Mouse (Mus musculus) lung, embryonic 15.5 days (tissue): ENCODE measurements around the gene AY074887. TPM values are rescaled to one million over a fixed set of nuclear protein-coding genes. Genes with fewer than 3 reads are reported as not detected.

ENCODE experiments used
- ATAC-seq: fragments of 200-750 bp; cut with Nextera tagmentation; 2 replicates; pipeline ENCODE4 v1.8.0; 2017; ENCODE audit warnings: moderate number of reproducible peaks, borderline replicate concordance; ENCODE audit not compliant: low FRiP score, low TSS enrichment; ENCODE audit errors: extremely low read depth
- H3K27ac ChIP-seq: fragments of 300-500 bp; sonication (generic); 2 replicates; pipeline ENCODE4 v1.5.1; 2015; ENCODE audit warnings: moderate library complexity, mild to moderate bottlenecking, inconsistent platforms
- H3K27me3 ChIP-seq: fragments of 300-500 bp; sonication (generic); 2 replicates; pipeline ENCODE4 v1.6.1; 2015; ENCODE audit warnings: inconsistent platforms
- H3K36me3 ChIP-seq: fragments of 300-500 bp; sonication (generic); 2 replicates; pipeline ENCODE4 v1.6.1; 2015; ENCODE audit warnings: inconsistent platforms
- H3K4me1 ChIP-seq: fragments of 300-500 bp; sonication (generic); 2 replicates; pipeline ENCODE4 v1.6.1; 2015; ENCODE audit warnings: inconsistent platforms
- H3K4me2 ChIP-seq: fragments of 300-500 bp; sonication (generic); 2 replicates; pipeline ENCODE4 v1.6.1; 2015; ENCODE audit warnings: inconsistent platforms, mild to moderate bottlenecking, moderate library complexity
- H3K4me3 ChIP-seq: fragments of 300-500 bp; sonication (generic); 2 replicates; pipeline ENCODE4 v1.5.1; 2015; ENCODE audit warnings: mild to moderate bottlenecking, inconsistent platforms
- H3K9ac ChIP-seq: fragments of 300-500 bp; sonication (generic); 2 replicates; pipeline ENCODE4 v1.6.1; 2015; ENCODE audit warnings: inconsistent platforms
- H3K9me3 ChIP-seq: fragments of 300-500 bp; sonication (generic); 2 replicates; pipeline ENCODE4 v1.6.1; 2016; ENCODE audit warnings: inconsistent platforms
- WGBS: fragments of 180-500 bp; shearing (Covaris S2); methylation state at CpG from one replicate; pipeline ENCODE4 v1.1.7; 2015; 5-methylcytosine and 5-hydroxymethylcytosine counted together
- polyA plus RNA-seq: library from polyadenylated mRNA; unstranded; fragments of >200 nt; fragmentation: Nextera tagmentation; extraction: Ambion mirVana; gene quantifications from 2 replicates; pipeline ENCODE4 v1.2.1, GENCODE M21; 2015

Gene AY074887
- polyA plus RNA-seq, 1 experiment from 2014 or later = 1.3 TPM

DNA sequence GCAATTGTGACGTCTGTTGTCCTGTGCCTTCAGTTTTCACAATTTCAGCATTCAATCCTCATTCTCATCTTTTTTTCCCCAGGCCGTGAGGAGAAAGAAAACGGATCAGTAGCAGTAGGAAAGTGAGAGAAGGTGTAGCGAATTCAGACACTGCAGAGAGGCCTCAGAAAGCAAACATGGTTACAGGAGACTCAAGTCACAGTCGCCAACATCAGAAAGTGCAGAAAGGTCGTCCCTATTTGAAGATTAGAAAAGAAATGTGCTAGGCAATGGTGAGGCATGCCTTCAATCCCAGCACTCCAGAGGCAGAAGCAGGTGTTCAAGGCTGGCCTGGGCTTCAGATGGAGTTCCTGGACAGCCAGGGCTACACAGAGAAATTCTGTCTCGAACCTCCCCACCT, 35.2 kb downstream of the AY074887 start:
- WGBS = 58% methylated on average over 7 of the region's 7 CpGs
- H3K4me2 ChIP-seq = no peak overlapping the region
- no peaks in the 10 kb centered on the region for H3K27me3 ChIP-seq
- H3K36me3 ChIP-seq = peaks cover 8% of the 10 kb centered on the region; the same call in 1 of the 2 replicates
- no peak for ATAC-seq
- peaks cover 12% of the 10 kb centered on the region; the same call in 1 of the 2 replicates for H3K4me1 ChIP-seq
- no peak overlapping the region for H3K27ac ChIP-seq
- no peaks in the 10 kb centered on the region for H3K9me3 ChIP-seq
- H3K9ac ChIP-seq = no peak overlapping the region
- H3K4me3 ChIP-seq = no peak overlapping the region

DNA sequence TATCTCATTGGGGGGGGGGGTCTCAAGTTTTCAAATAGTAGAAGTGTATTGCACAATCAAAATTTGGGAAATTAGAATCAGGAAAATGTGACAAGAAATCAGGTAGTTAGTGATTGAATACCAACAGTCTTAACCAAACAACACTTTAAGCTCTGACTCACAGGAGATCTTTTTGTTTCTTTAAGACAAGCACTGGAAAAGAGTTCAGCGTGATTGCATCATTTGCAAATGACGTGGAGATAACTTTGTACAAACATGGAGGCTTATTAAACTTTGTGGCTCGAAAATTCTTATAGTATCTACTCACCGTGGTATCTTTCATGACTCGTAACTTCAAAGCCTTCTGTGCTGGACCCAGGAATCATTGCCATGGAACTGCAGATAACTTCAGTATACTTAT, 41.4 kb downstream of the AY074887 start:
- H3K9ac ChIP-seq = no peak overlapping the region
- no peaks in the 10 kb centered on the region for H3K9me3 ChIP-seq
- H3K27ac ChIP-seq = no peak overlapping the region
- H3K36me3 ChIP-seq = peaks cover 47% of the 10 kb centered on the region
- H3K4me2 ChIP-seq = no peak overlapping the region
- no peaks in the 10 kb centered on the region for H3K4me1 ChIP-seq
- H3K4me3 ChIP-seq = no peak overlapping the region
- WGBS = 66% methylated on average over 5 of the region's 5 CpGs
- ATAC-seq = no peak
- no peaks in the 10 kb centered on the region for H3K27me3 ChIP-seq

Other genes with a start within 250 kb of the AY074887 start
- 148 and 149 TPM in 2 replicates for gene Wdr61, start 216.5 kb downstream of the AY074887 start, polyA plus RNA-seq
- gene Crabp1, start 186.2 kb downstream of the AY074887 start, polyA plus RNA-seq = 18.6 and 19.1 TPM in 2 replicates
- 29.1 and 29.7 TPM in 2 replicates for gene Ireb2, start 87.2 kb downstream of the AY074887 start, polyA plus RNA-seq
- 3.9 and 4.3 TPM in 2 replicates for gene Hykk, start 33.7 kb downstream of the AY074887 start, polyA plus RNA-seq
- 284 and 288 TPM in 2 replicates for gene Psma4, start 208 bp downstream of the AY074887 start, polyA plus RNA-seq
- 0.14 and 0.25 TPM in 2 replicates for gene Chrna5, start 29.9 kb upstream of the AY074887 start, polyA plus RNA-seq
- 0.40 and 0.72 TPM in 2 replicates for gene Chrna3, start 75.6 kb upstream of the AY074887 start, polyA plus RNA-seq
- 0.14 and 0.31 TPM in 2 replicates for gene Chrnb4, start 97.8 kb upstream of the AY074887 start, polyA plus RNA-seq
- 35.1 and 37.4 TPM in 2 replicates for gene Ube2q2, start 197.9 kb upstream of the AY074887 start, polyA plus RNA-seq